Mouse (Mus musculus): ENCODE results near the gene Opn1sw. TPM values are rescaled to one million over a fixed set of nuclear protein-coding genes. Genes with fewer than 3 reads are reported as not detected.
"Not testable (repeated sequence)": the region's sequence is repeated elsewhere in the genome, so short reads cannot be mapped to it uniquely, and the experiment has no call there.

Gene Opn1sw
- polyA plus RNA-seq, 1 experiment from 2014 or later: 0.53 TPM

DNA sequence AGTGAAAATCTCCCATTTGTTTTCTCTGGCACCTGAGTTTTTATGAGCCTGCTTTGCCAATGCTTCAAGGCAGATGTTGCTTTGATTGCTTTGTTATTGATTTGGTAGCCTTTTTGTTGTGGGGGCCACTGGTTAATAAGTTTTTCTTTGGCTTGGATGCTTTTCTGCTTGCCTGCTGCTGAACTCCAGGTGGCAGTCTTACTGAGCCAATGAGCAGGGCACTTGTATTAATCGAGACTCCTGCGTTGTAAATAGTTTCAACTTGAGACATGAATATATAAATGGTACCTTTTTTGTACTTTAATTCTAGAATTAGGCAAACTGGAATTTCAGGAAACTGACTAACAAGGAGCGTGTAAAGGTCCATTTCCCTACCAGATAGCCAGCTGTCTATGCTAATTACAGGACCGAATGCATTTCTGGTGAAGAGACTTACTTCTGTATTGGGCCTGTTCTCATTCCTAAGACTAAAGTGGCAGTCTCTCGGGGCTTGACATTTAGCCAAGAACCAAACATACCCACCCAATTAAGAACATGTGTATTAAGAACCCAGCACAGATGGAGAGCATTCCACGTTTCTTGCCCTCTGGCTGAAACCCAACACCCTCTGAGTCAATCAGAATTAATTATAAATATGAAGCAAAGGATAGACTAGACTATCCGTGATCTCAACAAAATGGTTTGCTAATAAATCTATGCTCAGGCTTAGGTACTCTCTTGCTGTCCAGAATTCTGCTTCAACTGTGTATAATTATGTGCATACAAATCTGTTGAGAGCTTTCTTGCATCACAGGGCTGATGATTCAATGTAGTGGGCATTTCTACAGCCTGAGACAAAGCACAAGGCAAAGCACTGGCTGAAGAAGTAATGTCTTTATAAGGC is 25.8 kb downstream of the Opn1sw start:
- Histone ChIP-seq H3K4me1 (replicated peaks) (peaks cover 7% of the 10 kb centered on the region; the same call in 1 of the 2 replicates), H3K9me3 (no peaks in the 10 kb centered on the region), H3K36me3 (peaks cover 31% of the 10 kb centered on the region), H3K9ac (no peak overlapping the region), H3K27ac (replicated peaks) (peak overlapping the region; percentile 48), H3K4me2 (no peak overlapping the region), H3K4me3 (no peak overlapping the region), H3K27me3 (no peaks in the 10 kb centered on the region)
- no peak for ATAC-seq (ENCODE audit: low FRiP score, low read depth)
- 47% methylated on average over 7 of the region's 7 CpGs for WGBS

DNA sequence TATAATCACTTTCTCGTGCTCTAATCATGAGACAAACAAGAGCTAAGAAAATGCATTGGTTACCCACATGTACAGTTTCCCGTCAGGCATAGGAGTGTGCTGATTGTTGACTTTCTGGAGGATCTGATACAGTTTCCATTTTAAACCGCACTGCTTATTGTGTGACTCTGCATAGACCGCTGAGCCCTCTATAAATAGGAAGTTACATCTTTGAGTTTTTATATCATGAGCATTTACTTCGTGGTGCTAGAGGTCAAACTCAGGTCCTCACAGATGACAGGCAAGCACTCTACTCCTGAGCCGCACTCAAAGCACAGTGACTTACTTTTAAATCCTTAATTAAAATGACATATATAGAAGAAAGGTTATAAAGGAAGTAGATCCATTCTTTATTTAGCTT is 28.1 kb downstream of the Opn1sw start:
- Histone ChIP-seq H3K36me3 (peaks cover 18% of the 10 kb centered on the region; the same call in 1 of the 2 replicates), H3K9me3 (no peaks in the 10 kb centered on the region), H3K9ac (no peak overlapping the region), H3K27me3 (no peaks in the 10 kb centered on the region), H3K27ac (replicated peaks) (no peak overlapping the region), H3K4me1 (replicated peaks) (peaks cover 7% of the 10 kb centered on the region; the same call in 1 of the 2 replicates), H3K4me3 (no peak overlapping the region), H3K4me2 (no peak overlapping the region)
- no peak for ATAC-seq (ENCODE audit: low FRiP score, low read depth)
- WGBS: 92% methylated on average over 6 of the region's 6 CpGs

GRCm38 (mm10) chr6:29359386-29359785 is 28.9 kb downstream of the Opn1sw start:
- peaks cover 7% of the 10 kb centered on the region; the same call in 1 of the 2 replicates for H3K4me1 ChIP-seq (replicated peaks)
- H3K9ac ChIP-seq: no peak overlapping the region
- no peak overlapping the region for H3K4me3 ChIP-seq
- H3K4me2 ChIP-seq: no peak overlapping the region
- H3K27me3 ChIP-seq: no peaks in the 10 kb centered on the region
- WGBS: 93% methylated on average over 3 of the region's 3 CpGs
- ATAC-seq (ENCODE audit: low FRiP score, low read depth): no peak
- H3K27ac ChIP-seq (replicated peaks): no peak overlapping the region
- H3K9me3 ChIP-seq: no peaks in the 10 kb centered on the region
- H3K36me3 ChIP-seq: peaks cover 18% of the 10 kb centered on the region; the same call in 1 of the 2 replicates

- no peak overlapping the region for H3K4me3 ChIP-seq
- no peak overlapping the region for H3K4me2 ChIP-seq
- no peaks in the 10 kb centered on the region for H3K9me3 ChIP-seq
- no peaks in the 10 kb centered on the region for H3K27me3 ChIP-seq
- 53% methylated on average over 5 of the region's 5 CpGs for WGBS
- peaks cover 12% of the 10 kb centered on the region for H3K4me1 ChIP-seq (replicated peaks)
- H3K27ac ChIP-seq (replicated peaks): no peak overlapping the region
- H3K9ac ChIP-seq: no peak overlapping the region
- peaks cover 10% of the 10 kb centered on the region; the same call in 1 of the 2 replicates for H3K36me3 ChIP-seq
- no peak for ATAC-seq (ENCODE audit: low FRiP score, low read depth)
These were observed 35.5 kb downstream of the Opn1sw start for GRCm38 (mm10) chr6:29352816-29353215.

DNA sequence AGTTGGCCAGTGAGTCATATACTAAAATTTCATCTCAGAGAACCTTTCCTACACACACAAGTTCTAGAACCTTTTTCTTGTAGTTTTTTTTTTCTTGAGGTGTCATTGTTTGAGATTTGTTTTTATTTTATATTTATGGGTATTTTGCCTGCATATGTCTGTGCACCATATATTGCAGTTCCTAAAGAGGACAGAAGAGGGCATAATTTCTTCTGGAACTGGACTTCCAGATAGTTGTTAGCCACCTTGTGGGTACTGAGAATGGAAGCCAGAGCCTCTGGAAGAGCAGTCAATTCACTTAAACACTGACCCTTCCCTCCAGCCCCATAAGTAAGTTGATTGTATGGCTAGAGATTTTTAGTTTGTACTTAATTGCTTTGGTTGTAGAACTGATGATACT is 36.7 kb downstream of the Opn1sw start:
- Histone ChIP-seq H3K4me1 (replicated peaks) (peaks cover 17% of the 10 kb centered on the region), H3K36me3 (no peaks in the 10 kb centered on the region), H3K9ac (no peak overlapping the region), H3K4me2 (no peak overlapping the region), H3K27me3 (no peaks in the 10 kb centered on the region), H3K27ac (replicated peaks) (no peak overlapping the region), H3K9me3 (no peaks in the 10 kb centered on the region), H3K4me3 (no peak overlapping the region)
- no peak for ATAC-seq (ENCODE audit: low FRiP score, low read depth)

GRCm38 (mm10) chr6:29348371-29348724 is 39.9 kb downstream of the Opn1sw start:
- Histone ChIP-seq H3K27ac (replicated peaks) (peak overlapping the region; percentile 81), H3K4me3 (peak overlapping the region; percentile 91), H3K9ac (peak overlapping the region; percentile 85), H3K36me3 (no peaks in the 10 kb centered on the region), H3K4me2 (peak overlapping the region; percentile 70), H3K27me3 (no peaks in the 10 kb centered on the region), H3K4me1 (replicated peaks) (peaks cover 17% of the 10 kb centered on the region), H3K9me3 (no peaks in the 10 kb centered on the region)
- ATAC-seq (ENCODE audit: low FRiP score, low read depth): no peak
- under 1% methylated on average over 15 of the region's 15 CpGs for WGBS

- Histone ChIP-seq H3K36me3 (no peaks in the 10 kb centered on the region), H3K4me2 (peak within 1 kb of the TSS; percentile 75), H3K27ac (replicated peaks) (peak within 1 kb of the TSS; percentile 83), H3K9me3 (no peaks in the 10 kb centered on the region), H3K4me3 (peak within 1 kb of the TSS; percentile 91), H3K9ac (peak within 1 kb of the TSS; percentile 85), H3K4me1 (replicated peaks) (peaks cover 17% of the 10 kb centered on the region), H3K27me3 (no peaks in the 10 kb centered on the region)
- peak; percentile 100 for ATAC-seq (ENCODE audit: low FRiP score, low read depth)
- under 1% methylated on average over 53 of the region's 55 CpGs for WGBS
These were observed 40.5 kb downstream of the Opn1sw start, which contains the start of gene Calu for GRCm38 (mm10) chr6:29347665-29348370. Calu (plus strand) TSS chr6:29348069.

DNA sequence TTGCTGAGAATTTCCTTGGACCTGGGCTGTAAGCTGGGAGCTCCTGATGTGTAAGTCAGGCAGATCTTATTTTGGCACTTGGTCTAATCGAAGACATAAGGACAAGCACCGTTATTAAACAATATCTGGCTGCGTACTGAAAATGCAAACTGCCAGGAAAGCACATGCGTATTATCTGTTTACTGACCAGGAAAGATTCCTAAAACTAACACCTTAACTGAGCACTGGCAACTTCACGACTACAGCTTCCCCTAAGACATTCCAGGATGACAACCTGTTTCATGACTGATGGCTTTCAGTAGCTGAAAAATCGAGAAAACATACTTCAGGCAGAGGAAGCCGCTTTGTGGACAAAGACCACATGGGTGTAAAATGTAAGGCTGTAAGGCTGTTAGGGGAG is 41.1 kb downstream of the Opn1sw start:
- peak overlapping the region; percentile 55 for H3K9ac ChIP-seq
- no peaks in the 10 kb centered on the region for H3K9me3 ChIP-seq
- H3K4me3 ChIP-seq: peak overlapping the region; percentile 91
- peak overlapping the region; percentile 83 for H3K27ac ChIP-seq (replicated peaks)
- peaks cover 17% of the 10 kb centered on the region for H3K4me1 ChIP-seq (replicated peaks)
- peak overlapping the region; percentile 75 for H3K4me2 ChIP-seq
- no peak for ATAC-seq (ENCODE audit: low FRiP score, low read depth)
- WGBS: 35% methylated on average over 7 of the region's 7 CpGs
- no peaks in the 10 kb centered on the region for H3K27me3 ChIP-seq
- no peaks in the 10 kb centered on the region for H3K36me3 ChIP-seq

DNA sequence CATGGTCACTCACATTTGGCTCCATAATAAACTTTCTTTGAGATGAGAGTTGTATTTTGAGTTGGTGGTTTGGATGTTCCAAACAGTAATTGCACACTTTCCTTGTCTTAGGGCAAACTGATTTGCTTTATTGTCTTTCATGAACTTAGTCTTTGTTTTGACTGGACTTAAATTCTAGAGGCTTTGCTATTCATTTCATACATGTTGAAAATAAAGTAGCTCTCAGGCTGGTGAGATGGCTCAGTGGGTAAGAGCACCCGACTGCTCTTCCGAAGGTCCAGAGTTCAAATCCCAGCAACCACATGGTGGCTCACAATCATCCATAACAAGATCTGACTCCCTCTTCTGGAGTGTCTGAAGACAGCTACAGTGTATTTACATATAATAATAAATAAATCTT is 41.8 kb downstream of the Opn1sw start:
- H3K9ac ChIP-seq; ATAC-seq (ENCODE audit: low FRiP score, low read depth); H3K36me3 ChIP-seq; H3K27ac ChIP-seq (replicated peaks); H3K4me3 ChIP-seq; H3K9me3 ChIP-seq; H3K4me2 ChIP-seq; H3K27me3 ChIP-seq: not testable (repeated sequence)
- H3K4me1 ChIP-seq (replicated peaks): peaks cover 17% of the 10 kb centered on the region
- WGBS: 94% methylated on average over 2 of the region's 2 CpGs

GRCm38 (mm10) chr6:29329514-29329913 is 58.8 kb downstream of the Opn1sw start:
- H3K4me1 ChIP-seq (replicated peaks): no peaks in the 10 kb centered on the region
- no peaks in the 10 kb centered on the region for H3K36me3 ChIP-seq
- ATAC-seq (ENCODE audit: low FRiP score, low read depth): no peak
- H3K27ac ChIP-seq (replicated peaks): no peak overlapping the region
- H3K27me3 ChIP-seq: no peaks in the 10 kb centered on the region
- no peak overlapping the region for H3K4me2 ChIP-seq
- no peak overlapping the region for H3K9ac ChIP-seq
- 73% methylated on average over 4 of the region's 4 CpGs for WGBS
- H3K4me3 ChIP-seq: no peak overlapping the region
- H3K9me3 ChIP-seq: no peaks in the 10 kb centered on the region; the same call in 1 of the 2 replicates

- H3K4me3 ChIP-seq: no peak overlapping the region
- H3K9me3 ChIP-seq: no peaks in the 10 kb centered on the region; the same call in 1 of the 2 replicates
- H3K4me2 ChIP-seq: no peak overlapping the region
- no peak for ATAC-seq (ENCODE audit: low FRiP score, low read depth)
- H3K36me3 ChIP-seq: no peaks in the 10 kb centered on the region
- H3K27ac ChIP-seq (replicated peaks): no peak overlapping the region
- H3K27me3 ChIP-seq: no peaks in the 10 kb centered on the region
- WGBS: 88% methylated on average over 9 of the region's 9 CpGs
- H3K9ac ChIP-seq: no peak overlapping the region
- no peaks in the 10 kb centered on the region for H3K4me1 ChIP-seq (replicated peaks)
These were observed 61.3 kb downstream of the Opn1sw start for GRCm38 (mm10) chr6:29326961-29327360.
